Mouse (Mus musculus) mouse embryonic stem cell (cell line): ENCODE data around the gene Timm8a2.

Experiments
- in situ Hi-C, 2 experiments: fragments of 300-500 bp; cut with MboI; formaldehyde crosslinking; loops; 1 replicate in 1 of 2; 3 replicates in 1 of 2; pipeline ENCODE4 v1.14.3; 2019 to 2020; ENCODE audit warnings: low sequenced_read_pairs in 2 of 2, low pct_unique_long_range_greater_than_20kb in 1 of 2, mixed read lengths in 1 of 2; ENCODE audit not compliant: unreplicated experiment in 1 of 2

The Timm8a2 gene

DNA sequence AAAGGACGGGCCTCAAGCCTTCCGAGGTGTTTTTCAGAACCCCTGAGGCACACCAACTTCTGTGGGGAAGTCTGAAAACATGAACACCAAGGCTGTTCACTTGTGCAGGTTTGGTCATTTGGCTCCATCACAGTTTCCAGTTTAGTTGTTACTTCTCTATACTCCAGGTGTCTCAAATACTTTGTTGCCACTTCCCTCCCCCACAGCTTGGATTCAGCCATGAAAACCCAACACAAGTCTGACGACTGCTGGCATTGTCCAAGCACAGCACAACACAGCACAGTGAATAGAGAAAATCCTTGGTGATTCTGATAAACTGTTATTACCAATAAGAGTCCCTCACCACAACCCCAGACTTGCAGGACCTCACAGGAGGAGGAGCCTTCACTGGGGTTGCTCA lies 42.5 kb downstream of the Timm8a2 start:
- in situ Hi-C loops: no loop called here

DNA sequence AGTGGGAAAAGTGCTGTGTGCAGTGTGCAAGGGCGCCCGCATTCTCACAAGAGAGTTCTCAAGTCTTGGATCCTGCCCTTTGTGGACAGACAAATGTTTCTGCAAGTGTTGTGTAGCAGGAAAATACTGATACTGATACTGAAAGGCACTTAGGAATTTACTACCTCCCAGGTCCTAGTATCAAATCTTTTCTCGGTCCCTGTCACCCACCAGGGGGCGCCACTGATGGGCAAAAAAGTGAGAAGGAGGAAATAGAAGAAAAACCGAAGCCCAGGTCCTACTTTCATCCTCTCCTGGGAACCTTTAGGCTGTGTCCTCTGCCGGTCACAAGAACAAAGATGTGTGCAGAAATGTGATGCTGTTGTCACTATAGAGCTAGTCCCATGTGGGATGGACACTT lies 45.0 kb downstream of the Timm8a2 start:
- in situ Hi-C loops: no loop called here

GRCm38 (mm10) chr14:122079921-122080320 lies 45.4 kb downstream of the Timm8a2 start:
- in situ Hi-C loops: no loop called here

- in situ Hi-C loops: no loop called here
These were observed 46.8 kb downstream of the Timm8a2 start for GRCm38 (mm10) chr14:122081308-122081707.

DNA sequence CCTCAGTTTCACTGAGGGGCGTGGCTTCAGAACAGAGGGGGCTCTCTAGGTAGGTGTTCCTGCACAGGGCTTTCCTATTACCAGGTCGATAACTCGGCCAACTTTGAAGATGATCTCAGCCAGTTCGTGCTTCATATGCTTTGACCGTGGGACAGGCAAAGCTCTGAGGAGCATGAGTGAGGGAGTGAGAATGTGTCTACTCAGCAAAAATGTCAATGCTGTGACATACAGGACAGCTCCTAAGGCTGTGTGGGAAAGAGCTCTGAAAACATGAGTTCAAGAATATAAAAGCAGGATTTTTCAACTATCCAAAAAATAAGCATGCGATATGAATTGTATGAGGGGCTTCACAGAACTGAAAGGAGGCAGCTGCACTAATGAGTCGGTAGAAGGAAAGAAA lies 49.0 kb downstream of the Timm8a2 start:
- in situ Hi-C loops: no loop called here

- in situ Hi-C loops: no loop called here
These were observed 53.5 kb downstream of the Timm8a2 start for GRCm38 (mm10) chr14:122087956-122088355.
